Mouse (Mus musculus): ENCODE results near the gene Tet2. TPM values are rescaled to one million over a fixed set of nuclear protein-coding genes. Genes with fewer than 3 reads are reported as not detected.
"Not testable (repeated sequence)": the region's sequence is repeated elsewhere in the genome, so short reads cannot be mapped to it uniquely, and the experiment has no call there.

The Tet2 gene
- polyA plus RNA-seq (2015; fragmentation: Nextera tagmentation; extraction: Ambion mirVana): 14.6 and 16.1 TPM in 2 replicates

GRCm38 (mm10) chr3:133544551-133545303 is at the start of gene Tet2:
Tet2 (minus strand) TSS chr3:133545139.
- H3K9ac ChIP-seq (replicated peaks; ENCODE audit: low read depth): peak within 1 kb of the TSS; percentile 79
- WGBS: under 1% methylated on average over 54 of the region's 73 CpGs
- ATAC-seq (peak; percentile 50), DNase-seq (ENCODE audit: low spot score) (peak; percentile 77)
- H3K4me1 ChIP-seq (ENCODE audit: insufficient read depth, low read depth, low read length): no peaks in the 10 kb centered on the region
- H3K4me2 ChIP-seq (replicated peaks; ENCODE audit: low read depth, low read length): peak within 1 kb of the TSS; percentile 87
- no peaks in the 10 kb centered on the region for H3K27me3 ChIP-seq (replicated peaks; ENCODE audit: insufficient read depth, low read length)
- peak within 1 kb of the TSS; percentile 96 for H3K27ac ChIP-seq (ENCODE audit: low read length)
- peak within 1 kb of the TSS; percentile 91 for H3K4me3 ChIP-seq (ENCODE audit: low read depth, low read length)
- no peaks in the 10 kb centered on the region for H3K9me3 ChIP-seq (ENCODE audit: low read length)
- peak; percentile 28; the same call in 1 of the 2 replicates for TF ChIP-seq EP300 (IDR thresholded peaks at IDR 0.05)
- no peak for TF ChIP-seq CTCF (IDR thresholded peaks at IDR 0.05)
- H3K36me3 ChIP-seq (ENCODE audit: insufficient read depth, low read length): no peaks in the 10 kb centered on the region

GRCm38 (mm10) chr3:133592995-133593394 is 48.1 kb upstream of the Tet2 start:
- not testable (repeated sequence) for H3K27ac ChIP-seq (ENCODE audit: low read length); H3K4me1 ChIP-seq (ENCODE audit: insufficient read depth, low read depth, low read length); H3K27me3 ChIP-seq (replicated peaks; ENCODE audit: insufficient read depth, low read length); ATAC-seq; DNase-seq (ENCODE audit: low spot score); H3K9me3 ChIP-seq (ENCODE audit: low read length); H3K9ac ChIP-seq (replicated peaks; ENCODE audit: low read depth); H3K4me3 ChIP-seq (ENCODE audit: low read depth, low read length); H3K36me3 ChIP-seq (ENCODE audit: insufficient read depth, low read length); H3K4me2 ChIP-seq (replicated peaks; ENCODE audit: low read depth, low read length)
- 74% methylated on average over 2 of the region's 2 CpGs for whole genome bisulfite sequencing

- WGBS: 82% methylated on average over 7 of the region's 7 CpGs
- Histone ChIP-seq H3K4me3 (ENCODE audit: low read depth, low read length) (no peak overlapping the region), H3K9me3 (ENCODE audit: low read length) (no peaks in the 10 kb centered on the region), H3K36me3 (ENCODE audit: insufficient read depth, low read length) (no peaks in the 10 kb centered on the region), H3K4me2 (replicated peaks; ENCODE audit: low read depth, low read length) (no peak overlapping the region), H3K9ac (replicated peaks; ENCODE audit: low read depth) (no peak overlapping the region), H3K4me1 (ENCODE audit: insufficient read depth, low read depth, low read length) (no peaks in the 10 kb centered on the region), H3K27ac (ENCODE audit: low read length) (no peak overlapping the region), H3K27me3 (replicated peaks; ENCODE audit: insufficient read depth, low read length) (no peaks in the 10 kb centered on the region)
- TF ChIP-seq CTCF (IDR thresholded peaks at IDR 0.05) (no peak), EP300 (IDR thresholded peaks at IDR 0.05) (no peak)
- no peak for ATAC-seq
- DNase-seq (ENCODE audit: low spot score): no peak
Measured at GRCm38 (mm10) chr3:133590506-133591152, 45.7 kb upstream of the Tet2 start.

- no peaks in the 10 kb centered on the region for H3K4me1 ChIP-seq (ENCODE audit: insufficient read depth, low read depth, low read length)
- WGBS: 56% methylated on average over 2 of the region's 2 CpGs
Measured at GRCm38 (mm10) chr3:133585010-133585409, 40.1 kb upstream of the Tet2 start.

GRCm38 (mm10) chr3:133583411-133584025 is 38.6 kb upstream of the Tet2 start:
- Histone ChIP-seq H3K9me3 (ENCODE audit: low read length) (no peaks in the 10 kb centered on the region), H3K4me1 (ENCODE audit: insufficient read depth, low read depth, low read length) (no peaks in the 10 kb centered on the region), H3K4me3 (ENCODE audit: low read depth, low read length) (no peak overlapping the region), H3K27me3 (replicated peaks; ENCODE audit: insufficient read depth, low read length) (no peaks in the 10 kb centered on the region), H3K9ac (replicated peaks; ENCODE audit: low read depth) (no peak overlapping the region), H3K27ac (ENCODE audit: low read length) (no peak overlapping the region), H3K36me3 (ENCODE audit: insufficient read depth, low read length) (no peaks in the 10 kb centered on the region), H3K4me2 (replicated peaks; ENCODE audit: low read depth, low read length) (no peak overlapping the region)
- TF ChIP-seq EP300 (IDR thresholded peaks at IDR 0.05) (no peak), CTCF (IDR thresholded peaks at IDR 0.05) (no peak)
- no peak for ATAC-seq
- DNase-seq (ENCODE audit: low spot score): no peak
- WGBS: 82% methylated on average over 9 of the region's 9 CpGs

More at GRCm38 (mm10) chr3:133585010-133585409, 40.1 kb upstream of the Tet2 start:
- ATAC-seq: no peak
- DNase-seq (ENCODE audit: low spot score): peak; percentile 17
- Histone ChIP-seq H3K4me2 (replicated peaks; ENCODE audit: low read depth, low read length) (no peak overlapping the region), H3K27me3 (replicated peaks; ENCODE audit: insufficient read depth, low read length) (no peaks in the 10 kb centered on the region), H3K27ac (ENCODE audit: low read length) (no peak overlapping the region), H3K9me3 (ENCODE audit: low read length) (no peaks in the 10 kb centered on the region), H3K36me3 (ENCODE audit: insufficient read depth, low read length) (no peaks in the 10 kb centered on the region), H3K4me3 (ENCODE audit: low read depth, low read length) (no peak overlapping the region), H3K9ac (replicated peaks; ENCODE audit: low read depth) (no peak overlapping the region)
- TF ChIP-seq EP300 (IDR thresholded peaks at IDR 0.05) (no peak), CTCF (IDR thresholded peaks at IDR 0.05) (no peak)

GRCm38 (mm10) chr3:133582969-133583368 is 38.0 kb upstream of the Tet2 start:
- TF ChIP-seq EP300 (IDR thresholded peaks at IDR 0.05) (no peak), CTCF (IDR thresholded peaks at IDR 0.05) (no peak)
- ATAC-seq (no peak), DNase-seq (ENCODE audit: low spot score) (peak; percentile 7)
- Histone ChIP-seq H3K27ac (ENCODE audit: low read length) (no peak overlapping the region), H3K36me3 (ENCODE audit: insufficient read depth, low read length) (no peaks in the 10 kb centered on the region), H3K4me2 (replicated peaks; ENCODE audit: low read depth, low read length) (no peak overlapping the region), H3K4me1 (ENCODE audit: insufficient read depth, low read depth, low read length) (no peaks in the 10 kb centered on the region), H3K9me3 (ENCODE audit: low read length) (no peaks in the 10 kb centered on the region), H3K27me3 (replicated peaks; ENCODE audit: insufficient read depth, low read length) (no peaks in the 10 kb centered on the region), H3K9ac (replicated peaks; ENCODE audit: low read depth) (no peak overlapping the region), H3K4me3 (ENCODE audit: low read depth, low read length) (no peak overlapping the region)
- WGBS: 70% methylated on average over 4 of the region's 4 CpGs

All from lung, postnatal 0 days (tissue).